Mouse (Mus musculus) thymus, adult 2 months (tissue): ENCODE measurements around the gene Abhd16b.

Source experiments
- CTCF ChIP-seq: fragments of 200-500 bp; IDR thresholded peaks from 2 replicates; pipeline ENCODE4 v1.5.1; 2012; ENCODE audit warnings: mild to moderate bottlenecking, control low read depth, low read length, moderate library complexity, borderline replicate concordance; ENCODE audit not compliant: control insufficient read depth, poor library complexity, insufficient read depth; ENCODE audit errors: extremely low read depth
- POLR2A ChIP-seq: fragments of 200-500 bp; IDR thresholded peaks from 2 replicates; pipeline ENCODE4 v1.6.1; 2012; ENCODE audit warnings: mild to moderate bottlenecking, low read length, control low read depth, moderate library complexity; ENCODE audit not compliant: control insufficient read depth, poor library complexity, insufficient read depth; ENCODE audit errors: extremely low read depth

DNA sequence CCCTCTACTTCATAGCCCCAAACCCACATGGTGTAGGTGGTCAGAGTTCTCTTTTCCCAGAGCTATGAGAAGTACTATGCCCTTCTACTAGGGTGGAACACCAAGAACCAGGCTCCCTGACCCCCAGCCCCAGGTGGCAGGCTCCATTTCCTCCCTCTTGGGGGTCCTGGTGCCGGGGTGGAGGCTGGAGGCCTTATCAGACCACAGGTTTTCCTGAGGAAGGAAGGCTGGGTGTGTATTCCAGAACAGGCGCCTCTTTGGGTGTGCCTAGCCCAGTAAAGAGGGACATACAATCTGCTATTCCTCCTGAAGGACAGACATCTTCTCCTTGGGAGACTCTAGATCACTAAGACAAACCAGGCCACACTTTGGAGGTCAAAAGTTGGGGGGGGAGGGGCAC is 22.7 kb upstream of the Abhd16b start:
- TF ChIP-seq CTCF, result no peak
- no peak for TF ChIP-seq POLR2A
